Mouse (Mus musculus): Measurements from ENCODE around the gene Gm21149. TPM values are rescaled to one million over a fixed set of nuclear protein-coding genes. Genes with fewer than 3 reads are reported as not detected.
"Not testable (repeated sequence)": the region's sequence is repeated elsewhere in the genome, so short reads cannot be mapped to it uniquely, and the experiment has no call there.

Gm21149 gene
- total RNA-seq, 1 experiment from 2014 or later = not detected

DNA sequence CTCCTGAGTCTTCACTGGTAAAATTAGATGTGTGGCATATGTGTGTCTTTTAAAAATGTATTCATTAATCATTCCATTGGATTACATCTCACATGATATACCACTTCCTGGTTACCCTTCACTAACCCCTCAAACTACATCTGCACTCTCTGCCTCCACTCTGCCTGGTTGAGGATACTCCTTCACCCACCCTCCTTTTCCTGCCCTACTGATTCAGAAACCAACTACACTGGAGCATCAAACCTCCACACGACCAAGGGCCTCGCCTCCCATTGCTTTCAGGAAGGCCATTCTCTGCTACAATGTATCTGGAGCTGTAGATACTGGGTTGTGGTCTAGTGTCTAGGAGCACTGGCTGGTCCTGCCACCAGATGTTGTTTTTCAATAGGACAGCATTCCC is 6.5 kb upstream of the Gm21149 start:
- not testable (repeated sequence) for ATAC-seq (replicated peaks in 1 of 2; ENCODE audit: insufficient read depth in 1 of 2, low FRiP score in 2 of 2, low TSS enrichment in 1 of 2, low read depth in 1 of 2, poor library complexity in 2 of 2, severe bottlenecking in 2 of 2)

DNA sequence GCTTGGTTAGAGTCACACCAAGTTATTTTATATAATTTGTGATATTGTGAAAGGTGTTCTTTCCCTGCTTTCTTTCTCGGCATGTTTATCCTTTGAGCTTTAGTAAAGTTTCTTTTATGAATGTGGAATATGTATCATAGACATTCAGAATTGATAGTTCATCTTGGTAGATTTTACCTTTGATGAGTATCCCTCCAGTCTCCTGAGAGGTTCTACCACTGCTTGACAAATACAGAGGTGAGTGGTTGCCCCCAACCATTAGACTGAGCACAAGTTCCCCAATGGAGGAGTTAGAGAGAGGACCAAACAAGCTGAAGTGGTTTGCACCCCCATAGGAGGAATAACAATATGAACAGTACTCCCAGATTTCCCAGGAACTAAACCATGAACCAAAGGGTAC is 6.2 kb downstream of the Gm21149 start:
- not testable (repeated sequence) for ATAC-seq (replicated peaks in 1 of 2; ENCODE audit: insufficient read depth in 1 of 2, low FRiP score in 2 of 2, low TSS enrichment in 1 of 2, low read depth in 1 of 2, poor library complexity in 2 of 2, severe bottlenecking in 2 of 2)

DNA sequence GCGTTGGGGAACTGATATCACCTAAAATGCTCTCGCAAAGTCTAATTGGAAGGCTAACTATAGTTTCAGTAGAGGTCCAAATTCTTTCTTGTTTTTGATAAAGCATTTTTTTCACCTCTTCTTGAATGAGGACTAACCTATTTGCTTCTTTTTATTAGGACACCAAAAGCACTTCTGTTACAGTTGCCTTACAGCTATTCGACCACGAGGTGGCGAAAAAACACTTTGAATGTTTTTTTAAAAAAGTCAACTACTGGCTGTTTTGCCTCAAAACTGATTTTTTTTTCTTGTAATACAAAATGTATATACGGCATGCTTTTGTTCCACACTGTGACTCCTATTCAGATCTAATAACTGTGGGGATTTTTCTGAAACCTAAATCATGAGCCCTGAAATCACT is 8.6 kb downstream of the Gm21149 start:
- ATAC-seq (replicated peaks in 1 of 2; ENCODE audit: insufficient read depth in 1 of 2, low FRiP score in 2 of 2, low TSS enrichment in 1 of 2, low read depth in 1 of 2, poor library complexity in 2 of 2, severe bottlenecking in 2 of 2) = not testable (repeated sequence)

DNA sequence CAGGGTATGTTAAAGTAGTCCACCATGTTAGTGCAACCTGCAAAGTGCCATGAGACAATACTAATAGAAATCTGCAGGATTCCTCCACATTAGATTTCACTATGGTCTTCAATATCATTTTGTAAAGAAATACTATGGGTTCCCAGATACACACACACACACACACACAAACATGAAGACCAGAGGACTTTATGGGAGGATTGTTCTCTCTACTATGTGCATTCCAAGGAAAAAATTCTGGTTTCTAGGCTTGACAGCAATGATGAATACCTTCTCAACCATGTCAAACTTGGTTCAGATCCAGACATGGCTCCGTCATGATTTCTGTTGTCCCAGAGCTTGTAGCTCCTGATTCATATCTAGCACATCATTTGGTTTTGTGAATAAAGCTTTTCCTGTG is 10.1 kb downstream of the Gm21149 start:
- not testable (repeated sequence) for ATAC-seq (replicated peaks in 1 of 2; ENCODE audit: insufficient read depth in 1 of 2, low FRiP score in 2 of 2, low TSS enrichment in 1 of 2, low read depth in 1 of 2, poor library complexity in 2 of 2, severe bottlenecking in 2 of 2)

DNA sequence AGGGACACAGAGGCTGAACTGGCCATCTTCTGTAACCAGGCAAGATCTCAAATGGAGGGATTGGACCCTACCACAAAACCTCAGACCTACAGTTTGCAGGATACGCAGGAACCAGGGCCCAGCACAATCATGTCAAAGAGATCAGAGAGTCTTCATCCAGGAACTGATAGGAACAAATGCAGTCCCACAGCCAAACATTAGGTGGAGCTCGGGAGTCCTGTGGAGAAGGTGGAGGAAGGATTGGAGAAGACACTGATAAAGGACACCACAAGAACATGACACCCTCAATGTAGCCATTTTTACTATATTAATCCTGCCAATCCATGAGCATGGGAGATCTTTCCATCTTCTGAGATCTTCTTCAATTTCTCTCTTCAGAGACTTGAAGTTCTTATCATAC is 12.8 kb downstream of the Gm21149 start:
- not testable (repeated sequence) for ATAC-seq (replicated peaks in 1 of 2; ENCODE audit: insufficient read depth in 1 of 2, low FRiP score in 2 of 2, low TSS enrichment in 1 of 2, low read depth in 1 of 2, poor library complexity in 2 of 2, severe bottlenecking in 2 of 2)

DNA sequence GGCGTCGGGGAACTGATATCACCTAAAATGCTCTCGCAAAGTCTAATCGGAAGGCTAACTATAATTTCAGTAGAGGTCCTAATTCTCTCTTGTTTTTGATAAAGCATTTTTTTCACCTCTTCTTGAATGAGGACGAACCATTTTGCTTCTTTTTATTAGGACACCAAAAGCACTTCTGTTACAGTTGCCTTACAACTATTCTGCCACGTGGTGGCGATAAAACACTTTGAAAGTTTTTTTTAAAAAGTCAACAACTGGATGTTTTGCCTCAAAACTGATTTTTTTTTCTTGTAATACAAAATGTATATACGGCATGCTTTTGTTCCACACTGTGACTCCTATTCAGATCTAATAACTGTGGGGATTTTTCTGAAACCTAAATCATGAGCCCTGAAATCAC is 14.7 kb downstream of the Gm21149 start:
- ATAC-seq (replicated peaks in 1 of 2; ENCODE audit: insufficient read depth in 1 of 2, low FRiP score in 2 of 2, low TSS enrichment in 1 of 2, low read depth in 1 of 2, poor library complexity in 2 of 2, severe bottlenecking in 2 of 2) = not testable (repeated sequence)

DNA sequence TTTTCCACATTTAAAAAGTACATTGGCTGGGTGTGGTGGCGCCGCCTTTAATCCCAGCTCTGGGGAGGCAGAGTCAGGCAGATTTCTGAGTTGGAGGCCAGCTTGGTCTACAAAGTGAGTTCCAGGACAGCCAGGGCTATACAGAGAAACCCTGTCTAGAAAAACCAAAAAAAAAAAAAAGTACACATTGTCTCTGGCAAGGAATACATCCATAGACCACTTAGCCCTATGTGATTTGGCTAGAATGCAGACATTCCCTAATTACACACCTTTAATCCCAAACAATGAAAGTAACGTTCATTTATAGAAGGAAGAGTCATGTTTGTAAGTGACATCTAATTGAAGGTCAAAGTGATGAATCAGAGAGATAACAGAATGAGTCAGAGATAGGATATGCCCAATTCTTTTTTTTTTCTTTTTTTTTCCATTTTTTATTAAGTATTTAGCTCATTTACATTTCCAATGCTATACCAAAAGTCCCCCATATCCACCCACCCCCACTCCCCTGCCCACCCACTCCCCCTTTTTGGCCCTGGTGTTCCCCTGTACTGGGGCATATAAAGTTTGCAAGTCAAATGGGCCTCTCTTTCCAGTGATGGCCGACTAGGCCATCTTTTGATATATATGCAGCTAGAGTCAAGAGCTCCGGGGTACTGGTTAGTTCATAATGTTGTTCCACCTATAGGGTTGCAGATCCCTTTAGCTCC is 18.3 kb downstream of the Gm21149 start:
- not testable (repeated sequence) for ATAC-seq (replicated peaks in 1 of 2; ENCODE audit: insufficient read depth in 1 of 2, low FRiP score in 2 of 2, low TSS enrichment in 1 of 2, low read depth in 1 of 2, poor library complexity in 2 of 2, severe bottlenecking in 2 of 2)

Other genes starting within 250 kb of the Gm21149 start
- gene Gm21190, start 52.7 kb upstream of the Gm21149 start, total RNA-seq (2017) = not detected in 2 replicates
- not detected in 2 replicates for gene Gm21083, start 100.8 kb upstream of the Gm21149 start, total RNA-seq (2017)
- gene Speer4d, start 142.5 kb upstream of the Gm21149 start, total RNA-seq (2017) = not detected in 2 replicates
- gene 4930572O03Rik, start 180.5 kb upstream of the Gm21149 start, total RNA-seq (2017) = not detected in 2 replicates
- not detected in 2 replicates for gene Speer4c, start 237.7 kb upstream of the Gm21149 start, total RNA-seq (2017)

Data from hematopoietic stem cell, adult 5-6 weeks (primary cell).